Mouse (Mus musculus) liver, embryonic 16.5 days (tissue): ENCODE data around the gene Ghr. TPM values are rescaled to one million over a fixed set of nuclear protein-coding genes. Genes with fewer than 3 reads are reported as not detected.

Experiments used
- ATAC-seq: fragments of 200-750 bp; cut with Nextera tagmentation; 2 replicates; pipeline ENCODE4 v1.8.0; 2017; ENCODE audit warnings: low read depth, mild to moderate bottlenecking, moderate number of reproducible peaks, moderate library complexity
- H3K27ac ChIP-seq: fragments of 300-500 bp; sonication (generic); 2 replicates; pipeline ENCODE4 v1.5.1; 2014; ENCODE audit warnings: mild to moderate bottlenecking, low read length
- H3K27me3 ChIP-seq: fragments of 300-500 bp; sonication (generic); 2 replicates; pipeline ENCODE4 v1.6.1; 2014; ENCODE audit warnings: low read depth, low read length, mixed read lengths; ENCODE audit not compliant: control insufficient read depth, insufficient read depth
- H3K36me3 ChIP-seq: fragments of 300-500 bp; sonication (generic); 2 replicates; pipeline ENCODE4 v1.6.1; 2014; ENCODE audit warnings: mild to moderate bottlenecking; ENCODE audit not compliant: control insufficient read depth, insufficient read depth
- H3K4me1 ChIP-seq: fragments of 300-500 bp; sonication (generic); 2 replicates; pipeline ENCODE4 v1.6.1; 2014; ENCODE audit warnings: low read depth, low read length, mixed read lengths; ENCODE audit not compliant: control insufficient read depth
- H3K4me2 ChIP-seq: fragments of 300-500 bp; sonication (generic); 2 replicates; pipeline ENCODE4 v1.6.1; 2014; ENCODE audit warnings: low read depth, low read length, mixed read lengths
- H3K4me3 ChIP-seq: fragments of 300-500 bp; sonication (generic); 2 replicates; pipeline ENCODE4 v1.5.1; 2014; ENCODE audit warnings: low read depth, mild to moderate bottlenecking, low read length
- H3K9ac ChIP-seq: fragments of 300-500 bp; sonication (generic); 2 replicates; pipeline ENCODE4 v1.6.1; 2014; ENCODE audit warnings: low read depth, low read length
- H3K9me3 ChIP-seq: fragments of 300-500 bp; sonication (generic); replicated peaks from 2 replicates; pipeline ENCODE4 v1.6.1; 2016; ENCODE audit warnings: low read length; ENCODE audit not compliant: control insufficient read depth
- WGBS: fragments of 180-500 bp; shearing (Covaris S2); extraction: QIAGEN DNeasy Blood & Tissue Kit; methylation state at CpG from one replicate; pipeline ENCODE4 v1.1.7; 2014; ENCODE audit not compliant: insufficient replicate concordance; 5-methylcytosine and 5-hydroxymethylcytosine counted together
- polyA plus RNA-seq: library from polyadenylated mRNA; unstranded; fragments of >200 nt; fragmentation: Nextera tagmentation; extraction: Ambion mirVana; gene quantifications from 2 replicates; pipeline ENCODE4 v1.2.1, GENCODE M21; 2015

The Ghr gene
- polyA plus RNA-seq, 1 experiment from 2014 or later = 33.4 TPM

- H3K4me2 ChIP-seq = no peak overlapping the region
- H3K4me1 ChIP-seq = no peaks in the 10 kb centered on the region
- H3K27ac ChIP-seq = no peak overlapping the region
- no peak for ATAC-seq
- H3K9me3 ChIP-seq = no peaks in the 10 kb centered on the region
- no peaks in the 10 kb centered on the region for H3K36me3 ChIP-seq
- H3K9ac ChIP-seq = no peak overlapping the region
- H3K27me3 ChIP-seq = no peaks in the 10 kb centered on the region
- H3K4me3 ChIP-seq = no peak overlapping the region
- WGBS = 80% methylated on average over 1 of the region's 1 CpGs
Observed at GRCm38 (mm10) chr15:3485367-3485766, 97.9 kb downstream of the Ghr start.

DNA sequence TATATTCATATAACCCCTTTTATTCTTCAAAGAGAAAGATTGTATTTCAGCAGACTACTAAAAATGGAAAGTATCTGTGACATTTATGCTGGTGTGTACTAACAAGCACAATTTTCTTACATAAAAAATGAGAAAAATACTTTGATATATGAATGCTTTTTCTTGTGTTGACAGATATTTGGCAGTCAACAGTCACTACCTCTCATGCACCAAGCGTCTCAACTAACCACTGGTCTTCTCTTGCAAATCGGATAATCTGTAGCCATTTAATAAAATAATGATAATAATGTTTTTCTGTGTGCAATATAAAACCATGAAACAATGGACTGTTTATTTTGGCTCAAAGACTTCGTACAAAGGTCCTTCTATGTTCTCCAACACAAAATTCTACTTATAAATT lies 99.8 kb downstream of the Ghr start:
- Histone ChIP-seq H3K27ac (no peak overlapping the region), H3K27me3 (no peaks in the 10 kb centered on the region), H3K4me1 (no peaks in the 10 kb centered on the region), H3K4me3 (no peak overlapping the region), H3K4me2 (no peak overlapping the region), H3K36me3 (no peaks in the 10 kb centered on the region), H3K9ac (no peak overlapping the region), H3K9me3 (no peaks in the 10 kb centered on the region)
- 58% methylated on average over 3 of the region's 3 CpGs for WGBS
- ATAC-seq = no peak

DNA sequence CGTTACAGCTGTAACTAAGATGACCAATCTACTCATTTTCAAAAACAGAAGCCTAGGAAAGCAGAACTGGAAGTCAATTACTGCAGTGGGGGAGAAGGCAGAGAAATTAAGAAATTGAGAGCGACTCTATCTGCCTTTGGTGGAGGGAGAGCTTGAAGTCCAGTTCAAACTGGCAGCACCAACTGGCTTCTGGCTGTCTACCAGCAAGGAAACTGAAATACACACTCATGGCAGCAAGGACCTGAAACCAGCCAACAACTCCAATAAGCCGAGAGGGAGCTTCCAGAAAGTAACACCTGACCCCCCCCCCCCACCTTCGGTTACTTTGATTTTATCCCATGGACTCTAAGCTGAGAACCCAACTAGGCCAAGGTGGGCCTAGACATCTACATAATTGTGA lies 114.1 kb downstream of the Ghr start:
- WGBS = 70% methylated on average over 4 of the region's 4 CpGs
- no peak overlapping the region for H3K27ac ChIP-seq
- H3K9ac ChIP-seq = no peak overlapping the region
- H3K36me3 ChIP-seq = no peaks in the 10 kb centered on the region
- no peak overlapping the region for H3K4me2 ChIP-seq
- H3K9me3 ChIP-seq = no peaks in the 10 kb centered on the region
- ATAC-seq = no peak
- H3K4me1 ChIP-seq = no peaks in the 10 kb centered on the region
- H3K4me3 ChIP-seq = no peak overlapping the region
- no peaks in the 10 kb centered on the region for H3K27me3 ChIP-seq

DNA sequence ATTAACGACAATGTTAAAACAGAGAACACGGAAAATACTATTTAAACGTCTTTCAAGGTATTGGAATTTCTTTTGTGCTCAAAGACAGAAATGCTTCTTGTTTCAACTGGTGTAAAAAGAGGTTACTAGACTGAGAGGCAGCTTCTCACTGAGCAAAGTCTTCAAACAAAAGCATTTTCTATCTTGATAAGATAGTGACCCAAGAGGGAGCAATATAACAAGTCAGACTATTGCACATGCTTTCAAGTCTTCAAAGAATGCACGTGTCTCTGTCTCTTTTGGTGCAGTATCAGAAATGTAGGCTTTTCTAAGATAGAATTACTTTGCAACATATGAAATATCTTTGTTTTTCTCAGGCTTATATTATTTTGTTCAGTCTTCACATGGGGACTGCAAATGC lies 116.7 kb downstream of the Ghr start:
- no peaks in the 10 kb centered on the region for H3K36me3 ChIP-seq
- no peaks in the 10 kb centered on the region for H3K4me1 ChIP-seq
- no peaks in the 10 kb centered on the region for H3K27me3 ChIP-seq
- H3K9ac ChIP-seq = no peak overlapping the region
- no peak for ATAC-seq
- no peak overlapping the region for H3K4me3 ChIP-seq
- no peak overlapping the region for H3K4me2 ChIP-seq
- WGBS = 66% methylated on average over 4 of the region's 4 CpGs
- H3K27ac ChIP-seq = no peak overlapping the region
- no peaks in the 10 kb centered on the region for H3K9me3 ChIP-seq

DNA sequence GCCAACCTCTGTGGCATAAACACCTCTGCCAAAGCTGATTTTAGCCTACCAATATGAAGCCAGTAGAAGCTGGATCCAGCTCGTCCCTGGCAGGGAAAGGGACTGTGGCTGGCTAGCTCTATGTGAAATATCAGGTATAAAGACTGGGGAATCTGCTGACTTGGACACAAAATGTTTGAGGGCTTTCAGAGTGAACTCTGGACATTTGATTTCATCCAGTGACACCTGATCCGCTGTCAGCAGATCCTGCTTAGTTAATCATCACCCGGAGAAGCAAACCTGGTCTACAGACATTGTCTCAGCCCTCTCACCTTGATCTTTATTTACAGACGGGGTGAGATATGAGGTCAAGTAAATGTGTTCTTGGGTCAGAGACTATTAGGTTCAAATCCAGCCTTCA lies 118.5 kb downstream of the Ghr start:
- H3K27ac ChIP-seq = peak overlapping the region; percentile 78
- WGBS = 48% methylated on average over 4 of the region's 4 CpGs

DNA sequence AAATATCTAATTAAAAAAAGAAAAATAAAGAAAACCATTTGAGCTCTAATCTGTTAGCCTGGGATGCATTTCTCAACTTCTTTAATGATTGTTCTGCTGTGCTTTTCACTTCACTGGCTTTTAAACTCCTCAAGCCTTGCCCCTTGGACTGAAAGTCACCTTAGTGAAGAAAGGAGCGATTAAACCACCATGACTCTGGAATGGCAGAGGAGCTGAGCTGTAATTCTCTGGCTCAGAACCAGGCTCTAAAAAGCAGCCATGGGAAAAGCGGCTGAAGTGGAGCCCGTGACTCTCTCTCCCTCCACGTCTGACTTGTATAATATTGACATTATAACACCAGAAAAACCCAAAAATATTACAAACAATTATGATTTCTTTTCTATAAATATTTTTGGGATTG lies 126.7 kb downstream of the Ghr start:
- Histone ChIP-seq H3K4me1 (no peaks in the 10 kb centered on the region), H3K27ac (no peak overlapping the region), H3K9me3 (no peaks in the 10 kb centered on the region; the same call in 1 of the 2 replicates), H3K4me3 (no peak overlapping the region), H3K27me3 (no peaks in the 10 kb centered on the region), H3K4me2 (no peak overlapping the region), H3K36me3 (no peaks in the 10 kb centered on the region), H3K9ac (no peak overlapping the region)
- no peak for ATAC-seq
- 71% methylated on average over 4 of the region's 4 CpGs for WGBS

More for the DNA sequence above, 118.5 kb downstream of the Ghr start:
- H3K27me3 ChIP-seq = no peaks in the 10 kb centered on the region
- no peak overlapping the region for H3K4me3 ChIP-seq
- no peaks in the 10 kb centered on the region for H3K36me3 ChIP-seq
- H3K4me2 ChIP-seq = peak overlapping the region; percentile 36; the same call in 1 of the 2 replicates
- peak; percentile 94 for ATAC-seq
- H3K9me3 ChIP-seq = no peaks in the 10 kb centered on the region
- no peaks in the 10 kb centered on the region for H3K4me1 ChIP-seq
- H3K9ac ChIP-seq = no peak overlapping the region

DNA sequence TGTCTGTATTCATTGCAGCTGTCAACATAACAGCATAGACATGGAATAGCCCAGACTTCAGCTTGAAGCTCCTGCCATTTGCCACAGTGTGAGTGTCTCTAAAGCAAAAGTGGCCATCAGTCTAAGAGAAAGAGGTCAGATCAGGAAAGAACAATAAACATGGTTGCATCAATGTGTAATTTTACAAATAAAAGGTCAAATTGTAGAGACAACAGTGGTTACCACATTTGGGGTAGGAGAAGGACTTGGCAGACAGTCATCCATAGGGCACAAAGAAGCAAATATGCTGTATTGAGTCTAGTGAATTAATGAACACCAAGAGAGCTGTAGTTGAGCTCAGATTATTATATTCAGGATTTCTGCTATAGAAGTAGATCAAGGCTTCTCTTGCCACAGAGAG lies 127.7 kb downstream of the Ghr start:
- no peaks in the 10 kb centered on the region for H3K36me3 ChIP-seq
- H3K4me1 ChIP-seq = no peaks in the 10 kb centered on the region
- no peaks in the 10 kb centered on the region; the same call in 1 of the 2 replicates for H3K9me3 ChIP-seq
- no peak overlapping the region for H3K27ac ChIP-seq
- no peaks in the 10 kb centered on the region for H3K27me3 ChIP-seq
- no peak overlapping the region for H3K4me3 ChIP-seq
- no peak overlapping the region for H3K9ac ChIP-seq
- no peak overlapping the region for H3K4me2 ChIP-seq
- no peak for ATAC-seq

- H3K27me3 ChIP-seq = no peaks in the 10 kb centered on the region
- H3K36me3 ChIP-seq = no peaks in the 10 kb centered on the region
- no peak overlapping the region for H3K9ac ChIP-seq
- ATAC-seq = peak; percentile 19; the same call in 1 of the 2 replicates
- no peaks in the 10 kb centered on the region for H3K4me1 ChIP-seq
- H3K9me3 ChIP-seq = no peaks in the 10 kb centered on the region
- H3K4me3 ChIP-seq = no peak overlapping the region
- H3K27ac ChIP-seq = no peak overlapping the region
- WGBS = 47% methylated on average over 5 of the region's 5 CpGs
- H3K4me2 ChIP-seq = no peak overlapping the region
Observed at GRCm38 (mm10) chr15:3452080-3452752, 131.1 kb downstream of the Ghr start.

GRCm38 (mm10) chr15:3449564-3449963 lies 133.7 kb downstream of the Ghr start:
- WGBS = 38% methylated on average over 2 of the region's 2 CpGs
- Histone ChIP-seq H3K9ac (no peak overlapping the region), H3K36me3 (no peaks in the 10 kb centered on the region), H3K9me3 (no peaks in the 10 kb centered on the region), H3K4me2 (no peak overlapping the region), H3K4me3 (no peak overlapping the region), H3K27me3 (no peaks in the 10 kb centered on the region), H3K4me1 (no peaks in the 10 kb centered on the region), H3K27ac (no peak overlapping the region)
- no peak for ATAC-seq
